Mouse (Mus musculus): ENCODE results near the gene Gpx3.
"Not testable (repeated sequence)": the region's sequence is repeated elsewhere in the genome, so short reads cannot be mapped to it uniquely, and the experiment has no call there.

The Gpx3 gene

DNA sequence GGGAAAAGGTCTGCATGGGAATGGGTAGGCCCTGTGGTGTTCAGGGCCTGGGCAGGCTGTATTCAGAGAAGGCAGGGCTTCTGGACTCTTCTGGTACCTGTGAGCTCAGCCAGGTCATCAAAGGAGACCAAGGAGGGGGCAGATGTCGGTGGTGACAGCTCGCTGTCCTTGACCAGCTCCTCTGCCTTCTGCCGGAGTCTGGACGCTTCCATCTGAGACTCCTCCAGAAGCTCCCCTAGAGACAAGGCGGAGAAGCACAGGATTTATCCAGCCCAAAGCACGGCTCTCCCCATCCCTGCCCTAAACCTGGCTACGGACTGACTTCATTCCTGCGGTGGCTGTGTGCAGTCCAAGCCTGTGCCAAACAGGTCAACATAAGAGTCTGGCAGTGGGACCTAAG, 37.2 kb downstream of the Gpx3 start:
- DNase-seq (ENCODE audit: low spot score), result no peak

DNA sequence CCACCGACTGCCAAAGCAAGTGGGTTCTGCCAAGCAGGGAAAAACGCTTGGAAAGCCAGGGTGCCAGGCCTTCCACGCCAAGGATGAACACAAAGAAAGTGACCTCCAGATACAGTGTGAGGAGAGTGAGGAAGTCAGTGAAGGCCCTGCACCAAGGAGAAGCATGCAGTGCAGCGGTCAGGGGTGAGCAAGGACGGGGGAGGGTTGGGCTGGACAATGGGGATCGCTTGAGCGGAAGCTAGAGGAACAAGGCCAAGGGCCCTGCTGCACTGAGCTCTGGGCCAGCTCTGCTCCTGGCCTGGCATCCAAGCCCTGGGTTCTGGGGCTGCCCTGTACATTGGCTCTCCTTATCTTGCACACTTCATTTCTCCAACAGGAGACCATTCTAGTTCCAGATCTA, 37.8 kb downstream of the Gpx3 start:
- no peak for DNase-seq (ENCODE audit: low spot score)

DNA sequence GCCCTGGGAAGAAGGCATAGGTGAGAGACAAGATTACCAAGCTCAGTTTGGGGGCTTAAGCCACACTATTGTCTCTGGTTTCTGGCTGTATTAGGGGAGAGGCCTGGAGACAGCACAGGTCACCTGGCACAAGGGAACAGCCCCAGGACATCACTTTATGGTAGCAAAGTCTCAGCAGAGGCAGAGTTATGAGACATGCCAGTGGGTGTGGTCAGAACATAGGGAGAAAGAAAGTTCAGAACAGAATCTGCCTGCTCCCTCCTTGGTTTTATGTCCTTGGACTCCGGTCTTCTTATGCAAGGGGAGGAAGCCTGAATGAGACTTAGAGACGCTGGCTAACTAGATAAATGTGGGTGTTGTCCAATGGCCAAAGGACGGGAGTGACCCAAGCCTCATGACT, 42.4 kb downstream of the Gpx3 start:
- no peak for DNase-seq (ENCODE audit: low spot score)

DNA sequence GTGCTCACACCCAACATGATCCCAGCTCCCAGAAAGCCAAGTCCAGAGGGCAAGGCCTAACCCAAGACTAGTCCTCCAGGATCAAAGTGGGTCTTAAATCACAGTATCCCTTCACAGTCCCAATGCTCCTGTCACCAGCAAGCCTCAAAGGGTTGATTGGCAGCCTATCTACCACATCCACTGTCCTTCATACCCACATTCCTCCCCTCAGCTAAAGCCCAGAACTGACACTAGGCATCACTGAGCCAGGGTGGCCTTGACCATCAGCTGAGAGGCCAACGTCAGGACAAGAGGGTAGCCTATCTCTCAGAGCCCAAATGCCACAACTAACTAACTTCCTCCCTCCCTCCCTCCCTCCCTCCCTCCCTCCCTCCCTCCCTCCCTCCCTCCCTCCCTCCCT, 47.5 kb downstream of the Gpx3 start:
- no peak for DNase-seq (ENCODE audit: low spot score)

DNA sequence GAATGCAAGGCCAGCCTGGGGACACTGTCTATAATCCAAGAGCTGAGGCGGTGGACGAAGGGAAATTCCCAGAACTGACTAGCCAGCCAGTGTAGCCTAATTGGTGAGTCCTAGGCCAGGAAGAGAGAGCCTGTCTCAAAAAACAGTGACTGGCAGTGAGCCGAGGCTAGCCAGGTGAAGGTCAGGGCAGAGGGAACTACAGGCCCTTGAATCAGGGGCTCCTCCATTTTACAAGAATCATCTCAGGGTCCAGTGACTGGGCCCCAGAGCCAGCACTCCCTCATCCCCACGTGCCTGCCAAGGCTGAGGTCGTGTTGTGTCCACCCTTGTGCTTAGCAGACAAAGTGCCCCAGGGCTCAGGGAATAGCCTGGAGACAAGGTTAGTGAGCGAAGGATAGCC, 48.4 kb downstream of the Gpx3 start:
- no peak for DNase-seq (ENCODE audit: low spot score)

DNA sequence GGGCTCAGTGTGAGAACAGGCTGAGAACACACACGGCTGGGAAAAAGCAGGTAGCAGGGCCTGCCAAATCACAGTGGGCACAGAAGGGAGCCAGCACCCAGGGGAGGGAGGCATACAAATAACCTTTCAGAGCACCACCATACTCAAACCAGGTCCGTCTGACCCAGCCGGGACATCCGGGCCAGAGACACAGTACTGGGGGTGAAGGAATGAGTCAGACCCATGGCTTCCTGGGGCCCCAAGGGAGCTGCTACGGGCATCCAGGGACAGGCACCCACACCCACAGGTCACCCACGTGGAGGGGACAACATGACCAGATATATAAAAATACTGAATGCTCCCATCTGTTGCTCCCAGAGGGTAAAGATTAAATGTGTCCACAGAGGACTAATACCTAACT, 50.4 kb downstream of the Gpx3 start:
- no peak for DNase-seq (ENCODE audit: low spot score)

DNA sequence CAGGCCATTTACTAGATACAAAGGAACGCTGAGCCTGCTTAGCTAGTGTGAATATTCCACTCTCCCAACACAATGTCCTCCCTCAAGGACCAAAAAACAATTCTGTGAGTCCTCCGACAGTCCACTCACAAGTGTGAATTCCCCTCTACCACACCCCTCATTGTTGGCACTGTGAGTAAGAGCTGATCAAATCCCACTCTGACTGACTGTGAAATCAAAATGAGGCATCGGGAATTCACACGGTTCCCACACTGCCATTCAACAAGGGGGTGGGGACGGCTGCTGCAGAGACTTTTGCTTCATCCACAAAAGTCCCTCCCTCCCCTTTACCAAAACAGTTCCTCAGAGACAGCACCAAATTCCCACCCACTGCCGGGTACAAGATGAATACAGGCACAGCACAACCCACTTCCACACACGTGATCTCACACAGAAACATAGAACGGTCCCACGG, 51.8 kb downstream of the Gpx3 start:
- DNase-seq (ENCODE audit: low spot score), result no peak

DNA sequence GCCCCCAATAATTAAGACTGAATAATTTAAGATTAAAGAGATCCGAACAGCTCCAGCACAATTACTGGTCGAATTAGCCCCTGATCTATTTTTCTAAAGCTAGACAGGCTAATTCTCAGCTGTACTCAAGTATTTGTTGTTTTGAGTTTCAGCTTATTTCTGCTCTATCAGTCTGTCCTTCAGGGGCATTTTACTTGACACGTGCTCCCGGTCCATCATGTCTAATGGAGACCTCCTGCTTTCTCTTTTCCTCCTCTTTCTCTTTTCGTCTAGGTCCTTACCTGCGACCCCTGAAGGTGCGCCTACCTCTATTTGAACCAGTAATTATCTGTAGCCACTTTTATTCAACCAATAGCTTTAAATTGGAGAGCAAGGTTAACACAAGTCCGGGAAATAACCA, 52.5 kb downstream of the Gpx3 start:
- no peak for DNase-seq (ENCODE audit: low spot score)

DNA sequence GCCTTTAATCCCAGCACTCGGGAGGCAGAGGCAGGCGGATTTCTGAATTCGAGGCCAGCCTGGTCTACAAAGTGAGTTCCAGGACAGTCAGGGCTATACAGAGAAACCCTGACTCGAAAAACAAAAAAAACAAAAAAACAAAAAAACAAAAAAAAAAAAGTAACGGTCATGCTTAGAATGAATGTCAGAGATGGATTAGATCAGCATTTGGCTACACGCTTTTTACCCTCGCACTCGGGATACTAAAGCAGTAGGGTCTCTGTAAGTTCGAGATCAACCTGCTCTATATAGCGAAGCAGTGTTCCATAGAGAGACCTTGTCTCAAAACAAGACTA, 53.1 kb downstream of the Gpx3 start:
- not testable (repeated sequence) for DNase-seq (ENCODE audit: low spot score)

DNA sequence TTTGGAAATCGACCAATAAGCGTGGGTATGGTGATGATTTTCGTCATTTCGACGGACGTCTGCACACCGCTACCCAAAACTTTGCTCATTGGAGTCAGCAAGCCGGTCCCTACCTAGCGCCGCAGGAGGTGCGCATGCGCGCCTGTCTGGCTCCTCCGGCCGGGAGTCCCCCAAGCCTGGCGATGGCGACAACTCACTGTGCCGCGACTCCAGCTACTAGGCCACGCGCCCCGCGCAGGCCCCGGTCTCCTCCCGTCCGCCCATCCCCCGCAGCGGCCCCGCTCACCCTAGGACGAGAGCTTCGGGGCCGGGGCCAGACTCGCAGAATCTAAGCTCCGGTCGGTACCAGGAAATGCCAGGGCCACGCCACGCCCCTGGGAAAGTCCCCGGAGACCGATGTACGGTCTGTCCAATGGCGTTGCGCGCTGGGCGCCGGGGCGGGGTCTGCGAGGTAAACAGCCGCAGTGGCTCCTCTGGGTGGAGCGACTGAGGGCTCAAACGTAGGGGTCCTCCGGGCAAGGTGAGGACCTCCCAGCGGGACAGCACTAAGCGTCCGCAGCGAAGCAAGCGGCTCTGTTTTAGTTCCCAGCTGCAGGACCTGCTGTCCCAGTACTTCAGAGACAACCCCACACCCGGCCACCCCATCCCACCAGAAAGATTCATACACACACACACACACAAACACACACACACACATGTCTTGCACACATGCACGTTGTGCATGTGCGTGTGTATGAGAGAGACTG, 53.7 kb downstream of the Gpx3 start:
- peak; percentile 97 for DNase-seq (ENCODE audit: low spot score)

DNA sequence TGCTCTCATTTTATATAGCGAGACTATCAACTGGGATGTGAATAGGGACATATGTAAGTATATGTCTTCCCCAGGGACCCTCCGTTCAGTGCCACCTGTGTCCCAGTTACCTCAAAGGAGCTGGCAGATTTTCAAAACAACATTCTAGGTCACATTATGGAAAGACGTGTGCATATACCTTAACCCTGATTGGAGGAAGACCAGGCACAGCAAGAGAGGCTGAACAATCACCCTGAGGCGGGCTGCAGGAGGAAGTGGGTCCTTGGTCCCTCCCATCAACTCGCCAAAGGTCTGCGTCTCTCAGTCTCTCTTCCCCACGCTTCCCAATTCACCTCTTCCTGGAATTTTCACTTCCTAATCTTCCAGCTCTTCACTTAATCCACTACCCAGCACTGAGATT, 54.7 kb downstream of the Gpx3 start:
- DNase-seq (ENCODE audit: low spot score), result no peak

DNA sequence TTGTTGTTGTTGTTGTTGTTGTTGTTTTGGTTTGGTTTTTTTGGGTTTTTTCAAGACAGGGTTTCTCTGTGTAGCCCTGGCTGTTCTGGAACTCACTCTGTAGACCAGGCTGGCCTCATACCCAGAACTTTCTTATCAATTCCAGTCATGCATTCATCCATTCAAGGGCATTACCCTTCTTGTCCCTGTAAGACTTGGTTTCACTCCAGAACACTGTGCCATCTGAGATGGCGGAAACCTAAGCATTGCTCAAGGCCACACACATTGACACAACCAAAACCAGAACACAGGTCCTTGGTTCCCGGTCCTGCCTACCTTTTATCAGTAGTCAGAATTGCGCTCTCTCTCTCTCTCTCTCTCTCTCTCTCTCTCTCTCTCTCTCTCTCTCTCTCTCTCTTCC, 55.5 kb downstream of the Gpx3 start:
- DNase-seq (ENCODE audit: low spot score), result not testable (repeated sequence)

DNA sequence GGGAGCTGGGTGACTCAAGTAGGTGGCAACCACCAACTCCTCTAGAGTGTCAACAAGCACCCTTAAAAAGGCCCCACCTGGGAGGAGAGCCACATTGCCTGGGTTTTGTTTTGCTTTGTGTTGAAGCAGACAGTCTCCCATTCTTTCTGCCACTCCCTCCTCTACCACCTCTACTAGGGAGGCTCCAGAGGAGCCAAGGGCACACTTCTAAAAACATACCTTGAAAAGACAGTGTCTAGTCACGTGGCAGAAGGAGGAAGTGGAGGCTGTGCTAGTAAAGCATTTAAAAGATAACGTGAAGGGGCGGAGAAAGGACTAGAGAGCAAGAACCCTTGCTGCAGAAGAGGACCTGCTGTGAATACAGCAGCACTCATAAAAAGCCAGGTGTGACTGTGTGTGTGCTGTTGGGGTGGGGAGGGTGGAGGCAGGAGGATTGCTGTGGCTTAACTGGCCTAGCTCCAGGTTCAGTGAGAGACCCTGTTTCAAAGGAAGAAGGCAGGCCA, 56.4 kb downstream of the Gpx3 start:
- DNase-seq (ENCODE audit: low spot score), result no peak

All from retina, embryonic 14.5 days (tissue).